Mouse (Mus musculus) spleen, adult 2 months (tissue): ENCODE results near the gene Xpr1. TPM values are rescaled to one million over a fixed set of nuclear protein-coding genes. Genes with fewer than 3 reads are reported as not detected.

ENCODE experiments used
- DNase-seq, 2 experiments: peaks; one replicate each; pipeline versions ENCODE4 v3.0.0 to v3.0.0-alpha.2; 2012 to 2021; ENCODE audit warnings: low spot score in 2 of 2, low read depth in 1 of 2
- H3K27ac ChIP-seq: fragments of 200-500 bp; 2 replicates; pipeline ENCODE4 v1.5.1; 2012; ENCODE audit warnings: low read length, inconsistent platforms; ENCODE audit not compliant: insufficient read depth
- H3K27me3 ChIP-seq: fragments of 200-500 bp; 2 replicates; pipeline ENCODE4 v1.6.1; 2012; ENCODE audit warnings: mild to moderate bottlenecking, moderate library complexity, low read length, inconsistent platforms; ENCODE audit not compliant: control insufficient read depth, insufficient read depth
- H3K36me3 ChIP-seq: fragments of 200-500 bp; 2 replicates; pipeline ENCODE4 v1.6.1; 2012; ENCODE audit warnings: mild to moderate bottlenecking, low read length, inconsistent platforms; ENCODE audit not compliant: control insufficient read depth, insufficient read depth
- H3K4me1 ChIP-seq: fragments of 200-500 bp; 2 replicates; pipeline ENCODE4 v1.6.1; 2011; ENCODE audit warnings: inconsistent platforms; ENCODE audit not compliant: control insufficient read depth, insufficient read depth, insufficient read length
- H3K4me3 ChIP-seq: fragments of 200-500 bp; 2 replicates; pipeline ENCODE4 v1.5.1; 2011; ENCODE audit warnings: mild to moderate bottlenecking, inconsistent platforms; ENCODE audit not compliant: insufficient read depth, insufficient read length; ENCODE audit errors: extremely low read depth
- CTCF ChIP-seq: fragments of 200-500 bp; IDR thresholded peaks from 2 replicates; pipeline ENCODE4 v1.5.1; 2011; ENCODE audit warnings: mild to moderate bottlenecking, inconsistent platforms; ENCODE audit not compliant: insufficient read depth, insufficient read length, insufficient replicate concordance; ENCODE audit errors: extremely low read depth
- POLR2A ChIP-seq: fragments of 200-500 bp; IDR thresholded peaks from 2 replicates; pipeline ENCODE4 v1.6.1; 2011; ENCODE audit warnings: low read depth, low read length, inconsistent platforms
- WGBS: fragments of 180-500 bp; shearing (Covaris S2); methylation state at CpG from one replicate; pipeline ENCODE4 v1.1.7; 2018; 5-methylcytosine and 5-hydroxymethylcytosine counted together
- polyA plus RNA-seq: library from polyadenylated mRNA; depleted of rRNA; stranded (reverse); fragments of >200 nt; gene quantifications from 2 replicates; pipeline ENCODE4 v1.2.3, GENCODE M21; 2012

Gene Xpr1
- polyA plus RNA-seq, 1 experiment: 6.2 TPM

DNA sequence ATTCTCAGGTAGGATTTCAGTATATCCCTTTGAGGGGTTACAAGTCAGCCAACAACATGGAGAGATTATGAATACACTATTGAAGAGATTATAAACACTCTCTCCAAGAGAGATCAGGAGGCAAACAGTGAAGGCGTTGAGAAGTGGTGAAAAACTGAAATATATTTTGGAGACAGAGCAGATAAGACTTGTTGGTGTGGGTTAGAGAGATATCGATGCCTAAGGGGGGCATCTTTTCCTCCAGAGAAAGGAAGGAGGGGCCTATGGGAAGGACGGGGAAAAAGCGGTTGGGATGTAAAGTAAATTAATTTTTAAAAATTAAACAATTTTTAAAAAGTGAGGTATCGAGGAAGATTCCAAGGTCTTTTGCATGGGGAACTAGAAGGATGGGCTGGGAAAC is 8.1 kb upstream of the Xpr1 start:
- Histone ChIP-seq H3K36me3 (no peaks in the 10 kb centered on the region), H3K27me3 (no peaks in the 10 kb centered on the region), H3K4me3 (no peak overlapping the region), H3K4me1 (no peaks in the 10 kb centered on the region), H3K27ac (no peak overlapping the region)
- no peak for DNase-seq
- TF ChIP-seq CTCF (no peak), POLR2A (no peak)
- WGBS: 87% methylated on average over 5 of the region's 5 CpGs

DNA sequence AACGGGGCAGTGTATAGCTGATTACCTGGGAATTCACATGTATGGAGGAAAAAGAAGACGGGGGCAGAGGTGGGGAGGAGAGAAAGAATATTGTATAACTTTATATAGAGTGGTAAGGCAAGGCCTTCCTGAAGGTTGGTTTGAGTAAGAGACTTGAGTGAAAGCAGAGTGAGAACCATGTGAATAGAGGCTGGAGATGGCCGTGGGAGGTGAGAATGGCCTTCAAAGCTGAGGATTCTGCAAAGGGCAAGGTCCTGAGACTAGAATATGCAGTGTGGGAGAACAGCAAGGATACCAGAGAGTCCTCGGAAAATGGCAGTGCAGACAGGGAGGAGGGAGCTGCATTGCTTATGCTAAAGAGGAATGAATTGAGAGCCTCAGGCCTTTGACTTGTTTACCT is 6.6 kb upstream of the Xpr1 start:
- DNase-seq: no peak
- Histone ChIP-seq H3K4me1 (no peaks in the 10 kb centered on the region), H3K4me3 (no peak overlapping the region), H3K27me3 (no peaks in the 10 kb centered on the region), H3K36me3 (no peaks in the 10 kb centered on the region), H3K27ac (no peak overlapping the region)
- WGBS: 87% methylated on average over 4 of the region's 4 CpGs
- TF ChIP-seq CTCF (no peak), POLR2A (no peak)

DNA sequence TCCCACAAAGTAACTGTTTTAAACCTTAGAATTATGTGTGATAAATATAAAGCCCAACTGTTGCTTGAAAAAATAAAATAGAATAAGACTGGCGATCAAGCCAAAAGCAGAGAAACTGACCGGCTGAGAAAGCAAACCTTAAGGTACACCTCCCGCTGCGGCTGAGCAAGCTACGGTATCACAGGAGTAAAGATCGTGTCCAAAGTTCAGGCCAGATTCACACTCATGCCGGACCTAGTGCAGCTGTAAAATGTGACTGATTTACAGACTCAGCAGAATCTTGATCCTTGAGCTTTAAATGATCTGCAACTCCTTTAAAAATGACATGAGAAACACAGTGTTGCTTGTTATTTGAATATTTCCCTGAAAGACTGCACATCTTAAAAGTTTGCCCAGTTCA is 4.8 kb upstream of the Xpr1 start:
- WGBS: 93% methylated on average over 7 of the region's 7 CpGs
- no peak for DNase-seq
- Histone ChIP-seq H3K27ac (no peak overlapping the region), H3K27me3 (no peaks in the 10 kb centered on the region), H3K4me3 (no peak overlapping the region), H3K4me1 (no peaks in the 10 kb centered on the region; the same call in 1 of the 2 replicates), H3K36me3 (no peaks in the 10 kb centered on the region)
- TF ChIP-seq CTCF (no peak), POLR2A (no peak)

GRCm38 (mm10) chr1:155416147-155416700 is 991 bp downstream of the Xpr1 start:
- Histone ChIP-seq H3K36me3 (no peaks in the 10 kb centered on the region), H3K4me3 (peak overlapping the region; percentile 93), H3K4me1 (peaks cover 3% of the 10 kb centered on the region), H3K27ac (peak overlapping the region; percentile 90), H3K27me3 (no peaks in the 10 kb centered on the region)
- DNase-seq: no peak
- TF ChIP-seq POLR2A (no peak), CTCF (no peak)
- WGBS: under 1% methylated on average over 6 of the region's 6 CpGs

GRCm38 (mm10) chr1:155415421-155415820 is 1.8 kb downstream of the Xpr1 start:
- no peak for TF ChIP-seq POLR2A
- TF ChIP-seq CTCF: no peak
- no peak for DNase-seq
- peaks cover 3% of the 10 kb centered on the region for H3K4me1 ChIP-seq
- no peak overlapping the region for H3K27ac ChIP-seq
- H3K36me3 ChIP-seq: no peaks in the 10 kb centered on the region
- WGBS: 68% methylated on average over 4 of the region's 4 CpGs
- H3K27me3 ChIP-seq: no peaks in the 10 kb centered on the region
- no peak overlapping the region for H3K4me3 ChIP-seq

DNA sequence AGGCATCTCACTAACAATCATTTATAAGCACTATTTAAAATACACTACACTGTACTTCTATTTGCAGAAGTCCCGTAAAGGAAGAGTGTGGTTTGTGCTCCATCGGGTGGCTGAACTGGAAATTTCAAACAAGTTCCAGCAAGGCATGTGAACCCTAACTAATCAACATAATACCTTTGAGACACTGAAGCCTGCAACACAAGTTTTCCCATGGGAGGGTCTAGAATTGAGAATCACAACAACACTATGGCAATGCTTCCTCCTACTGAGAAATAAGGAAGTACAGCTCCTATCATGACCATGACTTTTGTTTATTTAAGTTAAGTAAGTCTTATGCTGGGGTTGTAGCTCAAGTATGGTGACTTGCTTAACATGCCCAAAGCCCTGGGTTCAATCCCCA is 4.5 kb downstream of the Xpr1 start:
- DNase-seq: peak in 1 of 2 experiments; percentile 17
- 23% methylated on average over 2 of the region's 2 CpGs for WGBS
- no peak for TF ChIP-seq POLR2A
- no peak for TF ChIP-seq CTCF
- Histone ChIP-seq H3K27ac (no peak overlapping the region), H3K36me3 (no peaks in the 10 kb centered on the region), H3K4me3 (no peak overlapping the region), H3K4me1 (peaks cover 3% of the 10 kb centered on the region), H3K27me3 (no peaks in the 10 kb centered on the region)

DNA sequence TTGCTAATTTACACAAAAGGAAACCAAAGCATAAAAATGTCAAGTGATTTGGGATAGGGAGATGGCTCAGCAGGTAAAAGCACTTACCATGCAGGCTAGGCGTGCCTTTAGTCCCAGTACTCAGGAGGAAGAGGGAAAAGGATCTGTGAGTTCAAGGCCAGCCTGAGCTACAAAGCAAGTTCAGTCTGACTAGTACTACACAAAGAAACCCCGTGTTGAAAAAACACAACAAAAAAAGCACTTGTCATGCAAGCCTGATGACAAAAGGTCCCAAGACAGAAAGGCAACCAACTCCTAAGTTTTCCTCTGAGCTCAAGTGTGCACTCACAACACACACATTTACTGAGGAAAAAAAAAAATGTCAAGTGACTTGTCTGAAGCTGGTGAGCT is 8.6 kb downstream of the Xpr1 start:
- DNase-seq: no peak

More for the DNA sequence above, 8.6 kb downstream of the Xpr1 start:
- Histone ChIP-seq H3K27ac (no peak overlapping the region), H3K36me3 (no peaks in the 10 kb centered on the region), H3K27me3 (no peaks in the 10 kb centered on the region), H3K4me3 (no peak overlapping the region), H3K4me1 (peaks cover 3% of the 10 kb centered on the region; the same call in 1 of the 2 replicates)
- TF ChIP-seq CTCF: no peak
- no peak for TF ChIP-seq POLR2A
- 79% methylated on average over 2 of the region's 2 CpGs for WGBS
